Mouse (Mus musculus) midbrain, embryonic 15.5 days (tissue): ENCODE measurements around the gene Sun1. TPM values are rescaled to one million over a fixed set of nuclear protein-coding genes. Genes with fewer than 3 reads are reported as not detected.

ENCODE experiments used
- ATAC-seq: fragments of 200-750 bp; cut with Nextera tagmentation; replicated peaks from 2 replicates; pipeline ENCODE4 v1.8.0; 2017; ENCODE audit warnings: moderate TSS enrichment
- H3K27ac ChIP-seq: fragments of 300-500 bp; sonication (generic); 2 replicates; pipeline ENCODE4 v1.5.1; 2015; ENCODE audit warnings: mild to moderate bottlenecking, inconsistent platforms
- H3K27me3 ChIP-seq: fragments of 300-500 bp; sonication (generic); replicated peaks from 2 replicates; pipeline ENCODE4 v1.6.1; 2015; ENCODE audit warnings: inconsistent platforms
- H3K36me3 ChIP-seq: fragments of 300-500 bp; sonication (generic); replicated peaks from 2 replicates; pipeline ENCODE4 v1.6.1; 2015; ENCODE audit warnings: inconsistent platforms
- H3K4me1 ChIP-seq: fragments of 300-500 bp; sonication (generic); 2 replicates; pipeline ENCODE4 v1.6.1; 2015; ENCODE audit warnings: inconsistent platforms
- H3K4me2 ChIP-seq: fragments of 300-500 bp; sonication (generic); 2 replicates; pipeline ENCODE4 v1.6.1; 2015; ENCODE audit warnings: inconsistent platforms, mild to moderate bottlenecking, moderate library complexity
- H3K4me3 ChIP-seq: fragments of 300-500 bp; sonication (generic); 2 replicates; pipeline ENCODE4 v1.5.1; 2015; ENCODE audit warnings: mild to moderate bottlenecking, inconsistent platforms
- H3K9ac ChIP-seq: fragments of 300-500 bp; sonication (generic); 2 replicates; pipeline ENCODE4 v1.6.1; 2015; ENCODE audit warnings: mild to moderate bottlenecking, inconsistent platforms
- H3K9me3 ChIP-seq: fragments of 300-500 bp; sonication (generic); 2 replicates; pipeline ENCODE4 v1.6.1; 2016; ENCODE audit warnings: inconsistent platforms
- WGBS: fragments of 180-500 bp; shearing (Covaris S2); methylation state at CpG from one replicate; pipeline ENCODE4 v1.1.7; 2015; ENCODE audit warnings: mixed read lengths; 5-methylcytosine and 5-hydroxymethylcytosine counted together
- polyA plus RNA-seq: library from polyadenylated mRNA; unstranded; fragments of >200 nt; fragmentation: Nextera tagmentation; extraction: Ambion mirVana; gene quantifications from 2 replicates; pipeline ENCODE4 v1.2.1, GENCODE M21; 2015

Sun1 gene
- polyA plus RNA-seq, 1 experiment from 2014 or later = 54.3 TPM

- no peak overlapping the region for H3K4me3 ChIP-seq
- no peaks in the 10 kb centered on the region for H3K27me3 ChIP-seq
- peaks cover 28% of the 10 kb centered on the region; the same call in 1 of the 2 replicates for H3K36me3 ChIP-seq
- no peak overlapping the region for H3K27ac ChIP-seq
- WGBS = 86% methylated on average over 4 of the region's 4 CpGs
- no peak overlapping the region for H3K9ac ChIP-seq
- ATAC-seq = no peak
- H3K4me1 ChIP-seq = no peaks in the 10 kb centered on the region
- no peak overlapping the region for H3K4me2 ChIP-seq
- H3K9me3 ChIP-seq = no peaks in the 10 kb centered on the region
Measured at GRCm38 (mm10) chr5:139184897-139185296, 15.5 kb upstream of the Sun1 start.

- 98% methylated on average over 5 of the region's 5 CpGs for WGBS
- no peak for ATAC-seq
- no peaks in the 10 kb centered on the region for H3K27me3 ChIP-seq
- H3K27ac ChIP-seq = no peak overlapping the region
- no peaks in the 10 kb centered on the region for H3K4me1 ChIP-seq
- no peaks in the 10 kb centered on the region for H3K9me3 ChIP-seq
- H3K4me2 ChIP-seq = no peak overlapping the region
- H3K4me3 ChIP-seq = no peak overlapping the region
- no peak overlapping the region for H3K9ac ChIP-seq
- peaks cover 9% of the 10 kb centered on the region; the same call in 1 of the 2 replicates for H3K36me3 ChIP-seq
Measured at GRCm38 (mm10) chr5:139189726-139190125, 10.7 kb upstream of the Sun1 start.

GRCm38 (mm10) chr5:139190958-139191357 is 9.5 kb upstream of the Sun1 start:
- no peak overlapping the region for H3K27ac ChIP-seq
- H3K36me3 ChIP-seq = peaks cover 3% of the 10 kb centered on the region; the same call in 1 of the 2 replicates
- no peak overlapping the region for H3K9ac ChIP-seq
- no peaks in the 10 kb centered on the region for H3K4me1 ChIP-seq
- no peak for ATAC-seq
- 78% methylated on average over 5 of the region's 5 CpGs for WGBS
- H3K27me3 ChIP-seq = no peaks in the 10 kb centered on the region
- H3K4me3 ChIP-seq = no peak overlapping the region
- H3K4me2 ChIP-seq = no peak overlapping the region
- H3K9me3 ChIP-seq = no peaks in the 10 kb centered on the region

GRCm38 (mm10) chr5:139198779-139199178 is 1.7 kb upstream of the Sun1 start:
- no peaks in the 10 kb centered on the region for H3K9me3 ChIP-seq
- H3K9ac ChIP-seq = no peak overlapping the region
- ATAC-seq = no peak
- H3K4me1 ChIP-seq = peaks cover 23% of the 10 kb centered on the region
- H3K4me3 ChIP-seq = no peak overlapping the region
- H3K27ac ChIP-seq = no peak overlapping the region
- 87% methylated on average over 3 of the region's 3 CpGs for WGBS
- no peaks in the 10 kb centered on the region for H3K27me3 ChIP-seq
- H3K4me2 ChIP-seq = no peak overlapping the region
- no peaks in the 10 kb centered on the region for H3K36me3 ChIP-seq

- Histone ChIP-seq H3K4me1 (peaks cover 23% of the 10 kb centered on the region), H3K27me3 (no peaks in the 10 kb centered on the region), H3K9me3 (no peaks in the 10 kb centered on the region), H3K4me3 (peak overlapping the region; percentile 94), H3K27ac (peak overlapping the region; percentile 84), H3K4me2 (peak overlapping the region; percentile 72), H3K9ac (peak overlapping the region; percentile 50; the same call in 1 of the 2 replicates), H3K36me3 (no peaks in the 10 kb centered on the region)
- 52% methylated on average over 2 of the region's 2 CpGs for whole genome bisulfite sequencing
- no peak for ATAC-seq
Measured at GRCm38 (mm10) chr5:139199636-139199994, 822 bp upstream of the Sun1 start.

GRCm38 (mm10) chr5:139200770-139201569 is 533 bp downstream of the Sun1 start:
- Histone ChIP-seq H3K27ac (peak overlapping the region; percentile 77), H3K36me3 (no peaks in the 10 kb centered on the region), H3K27me3 (no peaks in the 10 kb centered on the region), H3K9ac (peak overlapping the region; percentile 86), H3K4me1 (peaks cover 27% of the 10 kb centered on the region), H3K9me3 (no peaks in the 10 kb centered on the region), H3K4me2 (peak overlapping the region; percentile 72), H3K4me3 (peak overlapping the region; percentile 94)
- WGBS = under 1% methylated on average over 57 of the region's 57 CpGs
- no peak; the same call in none of the 2 replicates for ATAC-seq

DNA sequence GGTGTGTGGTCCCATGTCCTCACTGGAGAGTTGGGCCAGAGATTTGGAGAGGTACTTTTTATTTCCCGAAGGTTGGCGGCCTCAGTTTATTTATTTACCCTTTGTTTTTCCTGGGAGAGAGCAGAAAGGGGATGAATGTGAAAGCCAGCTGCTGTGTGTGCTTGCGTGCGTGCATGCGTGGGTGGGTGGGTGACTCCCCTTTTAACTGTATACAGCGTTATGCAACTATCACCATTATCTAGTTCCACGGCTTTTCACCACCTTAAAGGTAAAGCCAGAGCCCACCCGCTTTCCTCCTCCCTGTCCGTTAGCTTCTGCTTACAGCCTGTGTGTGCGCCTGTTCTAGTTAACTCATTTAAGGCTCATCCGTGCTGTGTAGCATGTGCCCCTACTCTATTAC is 1.7 kb downstream of the Sun1 start:
- H3K4me3 ChIP-seq = peak overlapping the region; percentile 94
- H3K27me3 ChIP-seq = no peaks in the 10 kb centered on the region
- H3K27ac ChIP-seq = no peak overlapping the region
- no peak for ATAC-seq
- 81% methylated on average over 11 of the region's 11 CpGs for WGBS
- H3K9me3 ChIP-seq = no peaks in the 10 kb centered on the region
- no peaks in the 10 kb centered on the region for H3K36me3 ChIP-seq
- peak overlapping the region; percentile 86; the same call in 1 of the 2 replicates for H3K9ac ChIP-seq
- H3K4me1 ChIP-seq = peaks cover 34% of the 10 kb centered on the region
- peak overlapping the region; percentile 72 for H3K4me2 ChIP-seq

GRCm38 (mm10) chr5:139203312-139203711 is 2.9 kb downstream of the Sun1 start:
- H3K4me1 ChIP-seq = peaks cover 34% of the 10 kb centered on the region
- no peak overlapping the region for H3K4me2 ChIP-seq
- no peaks in the 10 kb centered on the region for H3K9me3 ChIP-seq
- H3K9ac ChIP-seq = no peak overlapping the region
- no peaks in the 10 kb centered on the region for H3K27me3 ChIP-seq
- ATAC-seq = no peak
- H3K36me3 ChIP-seq = no peaks in the 10 kb centered on the region
- WGBS = 92% methylated on average over 5 of the region's 5 CpGs
- no peak overlapping the region for H3K4me3 ChIP-seq
- H3K27ac ChIP-seq = no peak overlapping the region

DNA sequence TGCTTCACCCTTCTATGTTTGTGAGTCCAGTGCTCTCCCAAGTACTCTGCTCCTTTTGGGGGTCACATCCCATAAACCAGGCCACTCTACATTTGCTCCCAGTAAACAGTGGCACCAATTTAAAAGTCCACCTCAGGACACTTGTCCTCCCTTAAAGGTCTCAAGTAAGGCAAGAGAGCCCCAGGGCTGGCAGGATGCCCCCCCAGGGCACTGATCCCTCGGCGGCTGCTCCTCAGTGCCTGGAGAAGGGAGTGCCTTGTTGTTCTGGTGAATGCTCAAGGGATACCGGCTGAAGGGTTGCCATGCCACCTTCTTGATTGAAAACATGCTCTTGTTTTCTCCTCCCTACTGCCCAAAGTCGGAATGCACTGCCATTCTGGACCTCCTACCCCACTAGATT is 5.6 kb downstream of the Sun1 start:
- H3K36me3 ChIP-seq = no peaks in the 10 kb centered on the region
- WGBS = 56% methylated on average over 4 of the region's 4 CpGs

DNA sequence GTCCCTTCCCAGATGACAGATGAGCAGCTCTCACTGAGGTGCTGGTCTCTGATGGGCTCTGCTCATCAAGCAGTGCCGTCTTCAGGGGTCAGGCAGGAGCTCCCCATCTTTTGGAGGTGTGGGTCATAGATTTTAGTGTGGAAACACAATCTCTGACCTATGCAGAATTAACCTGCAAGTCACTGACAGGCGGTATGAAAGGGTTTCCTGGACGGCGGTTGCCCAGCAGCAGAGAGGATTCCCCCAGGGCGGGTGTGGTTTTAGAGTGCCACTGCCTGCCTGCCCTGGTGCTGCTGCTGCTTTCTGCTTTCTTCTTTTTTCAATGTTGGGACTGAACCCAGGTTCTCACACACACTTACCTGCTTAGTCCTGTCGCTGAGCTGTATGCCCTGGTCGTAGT is 6.1 kb downstream of the Sun1 start:
- H3K9ac ChIP-seq = no peak overlapping the region
- no peaks in the 10 kb centered on the region for H3K9me3 ChIP-seq
- no peak overlapping the region for H3K27ac ChIP-seq
- H3K4me3 ChIP-seq = no peak overlapping the region
- no peaks in the 10 kb centered on the region for H3K27me3 ChIP-seq
- peaks cover 26% of the 10 kb centered on the region for H3K4me1 ChIP-seq
- ATAC-seq = no peak
- 62% methylated on average over 7 of the region's 7 CpGs for WGBS
- H3K36me3 ChIP-seq = no peaks in the 10 kb centered on the region
- no peak overlapping the region for H3K4me2 ChIP-seq

More for the DNA sequence above, 5.6 kb downstream of the Sun1 start:
- Histone ChIP-seq H3K9ac (no peak overlapping the region), H3K27me3 (no peaks in the 10 kb centered on the region), H3K27ac (no peak overlapping the region), H3K9me3 (no peaks in the 10 kb centered on the region), H3K4me1 (peaks cover 29% of the 10 kb centered on the region), H3K4me2 (no peak overlapping the region), H3K4me3 (no peak overlapping the region)
- no peak for ATAC-seq

DNA sequence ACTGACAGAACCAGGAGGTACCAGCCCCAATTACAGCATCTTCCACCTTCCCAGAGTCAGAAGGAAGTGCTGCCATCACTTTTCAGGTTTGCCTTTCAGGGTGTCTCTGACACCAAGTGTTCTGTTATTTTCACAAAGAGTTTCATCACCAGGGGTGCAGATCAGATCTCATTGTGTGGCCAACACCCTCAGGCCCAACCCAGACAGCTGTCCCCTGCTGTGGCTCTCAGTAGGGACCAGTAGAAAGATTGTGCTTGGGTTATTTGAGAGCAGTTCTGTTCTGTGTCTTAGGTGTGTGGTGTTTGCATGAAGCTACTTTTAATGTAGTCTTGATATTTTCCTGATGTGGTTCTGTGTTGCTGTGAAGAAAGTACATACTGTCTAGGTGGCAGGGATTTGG is 7.7 kb downstream of the Sun1 start:
- H3K9ac ChIP-seq = no peak overlapping the region
- H3K4me2 ChIP-seq = no peak overlapping the region
- H3K27me3 ChIP-seq = no peaks in the 10 kb centered on the region
- no peak overlapping the region for H3K4me3 ChIP-seq
- ATAC-seq = no peak
- peaks cover 14% of the 10 kb centered on the region for H3K4me1 ChIP-seq
- H3K36me3 ChIP-seq = no peaks in the 10 kb centered on the region
- H3K9me3 ChIP-seq = no peaks in the 10 kb centered on the region
- no peak overlapping the region for H3K27ac ChIP-seq

- WGBS = 91% methylated on average over 10 of the region's 10 CpGs
- ATAC-seq = no peak
- H3K4me3 ChIP-seq = no peak overlapping the region
- H3K9me3 ChIP-seq = no peaks in the 10 kb centered on the region
- peaks cover 11% of the 10 kb centered on the region for H3K4me1 ChIP-seq
- H3K4me2 ChIP-seq = no peak overlapping the region
- no peak overlapping the region for H3K9ac ChIP-seq
- H3K27ac ChIP-seq = no peak overlapping the region
- H3K27me3 ChIP-seq = no peaks in the 10 kb centered on the region
- H3K36me3 ChIP-seq = no peaks in the 10 kb centered on the region
Measured at GRCm38 (mm10) chr5:139208871-139209684, 8.6 kb downstream of the Sun1 start.
